Mouse (Mus musculus) neural tube, embryonic 11.5 days (tissue): ENCODE data around the gene Rbfox2. TPM values are rescaled to one million over a fixed set of nuclear protein-coding genes. Genes with fewer than 3 reads are reported as not detected.

Experiments
- ATAC-seq: fragments of 200-750 bp; cut with Nextera tagmentation; 2 replicates; pipeline ENCODE4 v1.8.0; 2017; ENCODE audit warnings: moderate number of reproducible peaks, mild to moderate bottlenecking, moderate TSS enrichment, moderate library complexity; ENCODE audit not compliant: insufficient read depth, low FRiP score, low TSS enrichment
- DNase-seq: peaks from one replicate; pipeline ENCODE4 v3.0.0-alpha.2; 2015; ENCODE audit warnings: low spot score
- H3K27ac ChIP-seq: fragments of 300-500 bp; sonication (generic); 2 replicates; pipeline ENCODE4 v1.5.1; 2014; ENCODE audit warnings: low read depth, mild to moderate bottlenecking, low read length
- H3K27me3 ChIP-seq: fragments of 300-500 bp; sonication (generic); 2 replicates; pipeline ENCODE4 v1.6.1; 2014; ENCODE audit warnings: mild to moderate bottlenecking, low read length, mixed read lengths; ENCODE audit not compliant: control insufficient read depth, insufficient read depth
- H3K36me3 ChIP-seq: fragments of 300-500 bp; sonication (generic); 2 replicates; pipeline ENCODE4 v1.6.1; 2014; ENCODE audit warnings: mild to moderate bottlenecking, low read length, moderate library complexity, mixed read lengths; ENCODE audit not compliant: control insufficient read depth, insufficient read depth
- H3K4me1 ChIP-seq: fragments of 300-500 bp; sonication (generic); 2 replicates; pipeline ENCODE4 v1.6.1; 2014; ENCODE audit warnings: low read length, mixed read lengths; ENCODE audit not compliant: control insufficient read depth, insufficient read depth
- H3K4me2 ChIP-seq: fragments of 300-500 bp; sonication (generic); 2 replicates; pipeline ENCODE4 v1.6.1; 2014; ENCODE audit warnings: low read depth, mild to moderate bottlenecking, moderate library complexity
- H3K4me3 ChIP-seq: fragments of 300-500 bp; sonication (generic); 2 replicates; pipeline ENCODE4 v1.5.1; 2014; ENCODE audit warnings: low read depth, low read length
- H3K9ac ChIP-seq: fragments of 300-500 bp; sonication (generic); 2 replicates; pipeline ENCODE4 v1.6.1; 2014; ENCODE audit warnings: mild to moderate bottlenecking, low read length
- H3K9me3 ChIP-seq: fragments of 300-500 bp; sonication (generic); 2 replicates; pipeline ENCODE4 v1.6.1; 2016; ENCODE audit warnings: low read length; ENCODE audit not compliant: control insufficient read depth
- WGBS: fragments of 180-500 bp; shearing (Covaris S2); extraction: QIAGEN DNeasy Blood & Tissue Kit; methylation state at CpG from one replicate; pipeline ENCODE4 v1.1.7; 2014; 5-methylcytosine and 5-hydroxymethylcytosine counted together
- polyA plus RNA-seq: library from polyadenylated mRNA; unstranded; fragments of >200 nt; fragmentation: Nextera tagmentation; extraction: Ambion mirVana; gene quantifications from 2 replicates; pipeline ENCODE4 v1.2.1, GENCODE M21; 2014

The Rbfox2 gene
- polyA plus RNA-seq, 1 experiment from 2014 or later: 123 TPM

DNA sequence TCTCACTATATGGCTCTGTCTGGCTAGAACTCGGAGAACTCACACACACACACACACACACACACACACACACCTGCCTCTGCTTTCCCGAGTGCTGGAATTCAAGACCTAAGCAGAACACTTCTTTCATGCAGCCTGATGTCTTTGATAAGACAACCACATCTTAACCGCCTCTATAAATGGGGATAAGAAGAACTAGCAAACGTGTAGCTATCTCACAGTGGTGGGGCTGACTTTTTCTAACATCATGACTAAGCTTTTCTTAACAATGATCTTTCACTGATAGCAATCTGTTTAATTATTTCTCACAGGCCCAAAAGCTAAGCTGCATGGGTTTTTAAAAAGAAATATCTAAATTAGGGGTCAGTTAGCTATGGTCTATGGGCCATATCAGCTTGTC is 86.0 kb downstream of the Rbfox2 start:
- Histone ChIP-seq H3K4me3 (no peak overlapping the region), H3K27ac (no peak overlapping the region), H3K4me1 (peaks cover 5% of the 10 kb centered on the region; the same call in 1 of the 2 replicates), H3K27me3 (no peaks in the 10 kb centered on the region), H3K36me3 (no peaks in the 10 kb centered on the region), H3K9me3 (no peaks in the 10 kb centered on the region), H3K9ac (no peak overlapping the region), H3K4me2 (no peak overlapping the region)
- 84% methylated on average over 4 of the region's 4 CpGs for WGBS
- no peak for DNase-seq
- no peak for ATAC-seq

GRCm38 (mm10) chr15:77220137-77220536 is 86.7 kb downstream of the Rbfox2 start:
- peaks cover 12% of the 10 kb centered on the region for H3K4me1 ChIP-seq
- no peaks in the 10 kb centered on the region for H3K36me3 ChIP-seq
- no peak for ATAC-seq
- no peak overlapping the region for H3K9ac ChIP-seq
- no peak overlapping the region for H3K27ac ChIP-seq
- H3K9me3 ChIP-seq: no peaks in the 10 kb centered on the region
- DNase-seq: no peak
- H3K27me3 ChIP-seq: no peaks in the 10 kb centered on the region
- no peak overlapping the region for H3K4me3 ChIP-seq
- H3K4me2 ChIP-seq: no peak overlapping the region

DNA sequence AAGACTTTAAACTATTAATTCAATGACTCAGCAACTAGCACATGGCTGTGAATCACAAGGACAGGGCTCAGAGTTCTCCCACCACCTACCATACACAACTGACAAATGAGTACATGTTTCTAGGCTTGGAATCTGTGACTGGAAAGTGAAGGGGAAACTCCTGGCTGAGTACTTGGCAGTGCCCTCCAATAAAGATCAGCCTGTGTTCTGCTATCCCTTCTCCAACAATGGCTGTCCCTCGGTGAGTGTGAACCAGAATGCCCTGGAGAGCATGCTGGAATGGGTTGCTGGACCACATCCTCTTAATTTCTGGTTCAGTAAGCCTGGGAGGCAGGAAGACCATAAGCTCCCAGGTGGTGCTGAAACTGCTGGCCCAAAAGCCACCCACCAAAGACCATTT is 87.2 kb downstream of the Rbfox2 start:
- WGBS: 59% methylated on average over 1 of the region's 1 CpGs
- no peak for DNase-seq
- Histone ChIP-seq H3K4me2 (no peak overlapping the region), H3K27me3 (no peaks in the 10 kb centered on the region), H3K27ac (no peak overlapping the region), H3K4me3 (no peak overlapping the region), H3K9ac (no peak overlapping the region), H3K4me1 (peaks cover 13% of the 10 kb centered on the region), H3K9me3 (no peaks in the 10 kb centered on the region), H3K36me3 (no peaks in the 10 kb centered on the region)
- no peak for ATAC-seq

- no peak overlapping the region for H3K4me2 ChIP-seq
- H3K27me3 ChIP-seq: no peaks in the 10 kb centered on the region
- 93% methylated on average over 3 of the region's 3 CpGs for WGBS
- H3K36me3 ChIP-seq: no peaks in the 10 kb centered on the region
- no peak overlapping the region for H3K9ac ChIP-seq
- H3K27ac ChIP-seq: no peak overlapping the region
- peaks cover 22% of the 10 kb centered on the region for H3K4me1 ChIP-seq
- no peak overlapping the region for H3K4me3 ChIP-seq
- no peaks in the 10 kb centered on the region for H3K9me3 ChIP-seq
- DNase-seq (no peak), ATAC-seq (no peak)
Observed at GRCm38 (mm10) chr15:77218007-77218406, 88.8 kb downstream of the Rbfox2 start.

DNA sequence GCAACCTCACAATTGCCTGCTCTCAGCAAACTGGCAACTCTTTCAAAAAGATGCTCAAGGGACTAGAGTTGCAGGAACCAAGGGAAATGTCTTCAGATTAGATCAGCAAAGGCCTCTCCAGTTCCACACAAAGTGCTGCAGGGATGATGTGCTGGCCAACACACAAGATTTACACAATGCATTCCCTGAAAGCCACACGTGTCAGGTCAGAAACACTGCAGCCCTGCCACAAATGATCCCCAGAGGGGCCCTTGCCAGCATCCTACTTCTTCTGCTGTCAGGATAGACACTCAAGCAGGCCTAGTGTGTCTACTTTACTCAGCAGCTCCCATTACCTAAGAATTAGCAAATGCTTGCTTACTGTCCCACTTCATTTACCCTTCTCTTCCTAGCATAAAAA is 89.3 kb downstream of the Rbfox2 start:
- Histone ChIP-seq H3K36me3 (no peaks in the 10 kb centered on the region), H3K9me3 (no peaks in the 10 kb centered on the region), H3K27ac (no peak overlapping the region), H3K4me2 (no peak overlapping the region), H3K4me3 (no peak overlapping the region), H3K4me1 (peaks cover 22% of the 10 kb centered on the region), H3K27me3 (no peaks in the 10 kb centered on the region), H3K9ac (no peak overlapping the region)
- DNase-seq (no peak), ATAC-seq (no peak)
- WGBS: 59% methylated on average over 1 of the region's 1 CpGs

DNA sequence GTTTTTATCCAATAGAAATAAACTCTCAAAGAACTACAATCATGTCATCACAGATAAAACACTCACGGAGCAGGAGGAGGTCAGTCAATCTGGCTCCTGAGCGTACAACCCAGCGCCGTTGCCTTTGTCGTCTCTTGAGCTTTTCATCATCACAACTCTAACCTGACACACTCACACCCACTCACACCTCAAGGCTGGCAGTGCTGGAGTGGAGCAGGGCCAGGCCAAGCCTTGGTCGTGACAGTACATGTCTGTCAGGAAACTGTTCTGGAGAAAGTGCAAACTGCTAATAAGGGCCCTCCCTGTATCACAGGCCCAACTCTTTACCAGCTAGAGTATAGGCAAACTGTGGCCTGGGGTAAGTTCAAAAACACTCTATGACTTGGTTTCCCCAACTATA is 90.1 kb downstream of the Rbfox2 start:
- no peak overlapping the region for H3K4me3 ChIP-seq
- H3K36me3 ChIP-seq: no peaks in the 10 kb centered on the region
- H3K4me1 ChIP-seq: peaks cover 22% of the 10 kb centered on the region
- no peak overlapping the region for H3K4me2 ChIP-seq
- no peak overlapping the region for H3K27ac ChIP-seq
- H3K27me3 ChIP-seq: no peaks in the 10 kb centered on the region
- no peak overlapping the region for H3K9ac ChIP-seq
- WGBS: 88% methylated on average over 6 of the region's 6 CpGs
- no peaks in the 10 kb centered on the region for H3K9me3 ChIP-seq
- no peak for ATAC-seq
- no peak for DNase-seq

- peaks cover 22% of the 10 kb centered on the region for H3K4me1 ChIP-seq
- H3K9ac ChIP-seq: no peak overlapping the region; the same call in 1 of the 2 replicates
- 22% methylated on average over 5 of the region's 5 CpGs for WGBS
- H3K27me3 ChIP-seq: no peaks in the 10 kb centered on the region
- no peak overlapping the region for H3K27ac ChIP-seq
- H3K9me3 ChIP-seq: no peaks in the 10 kb centered on the region
- H3K4me2 ChIP-seq: peak overlapping the region; percentile 14; the same call in 1 of the 2 replicates
- DNase-seq (peak; percentile 21), ATAC-seq (no peak)
- no peaks in the 10 kb centered on the region for H3K36me3 ChIP-seq
- H3K4me3 ChIP-seq: no peak overlapping the region
Observed at GRCm38 (mm10) chr15:77215178-77215800, 91.5 kb downstream of the Rbfox2 start.

DNA sequence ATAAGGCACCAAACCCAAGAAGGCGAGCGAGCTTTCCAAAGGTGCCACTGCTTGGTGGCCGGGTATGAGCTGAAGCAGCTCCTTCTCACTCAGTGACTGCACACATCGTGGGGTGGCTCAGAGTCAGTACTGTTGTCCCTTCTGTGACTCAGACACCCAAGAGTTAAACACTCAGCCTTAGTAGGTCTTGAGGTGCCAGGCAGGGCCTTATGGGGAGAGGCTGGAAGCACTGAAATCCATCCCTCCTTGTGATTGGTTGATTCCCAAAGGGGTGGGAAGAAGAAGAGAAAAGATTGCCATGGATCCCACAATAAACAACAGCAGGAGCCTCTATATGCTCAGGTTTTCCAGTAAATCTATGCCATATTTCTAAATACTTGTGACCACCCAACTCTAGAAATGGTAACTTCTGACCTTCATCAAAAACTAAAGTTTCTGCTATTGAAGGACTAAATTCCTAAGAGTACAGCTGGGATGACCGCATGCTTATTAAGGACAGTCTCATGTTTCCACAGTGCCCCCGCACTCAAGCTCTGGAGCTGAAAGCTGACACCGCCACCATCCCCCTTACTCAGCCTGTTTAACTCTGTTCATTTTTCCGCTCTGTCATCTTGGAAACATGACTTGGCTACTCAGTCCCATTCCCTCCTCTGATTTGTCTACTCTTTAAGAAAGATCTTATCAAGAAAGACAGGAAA is 92.2 kb downstream of the Rbfox2 start:
- ATAC-seq: no peak
- 40% methylated on average over 8 of the region's 8 CpGs for WGBS
- no peak overlapping the region for H3K4me3 ChIP-seq

GRCm38 (mm10) chr15:77213829-77214228 is 93.0 kb downstream of the Rbfox2 start:
- Histone ChIP-seq H3K4me1 (peaks cover 22% of the 10 kb centered on the region), H3K27ac (0 out of 2 replicates have a peak overlapping the region, but pooled peaks have one; percentile 34)

More for the DNA sequence above, 92.2 kb downstream of the Rbfox2 start:
- DNase-seq: peak; percentile 67
- Histone ChIP-seq H3K27me3 (no peaks in the 10 kb centered on the region), H3K9me3 (no peaks in the 10 kb centered on the region), H3K4me2 (no peak overlapping the region), H3K36me3 (no peaks in the 10 kb centered on the region), H3K27ac (0 out of 2 replicates have a peak overlapping the region, but pooled peaks have one; percentile 34), H3K4me1 (peaks cover 22% of the 10 kb centered on the region), H3K9ac (no peak overlapping the region)

More at GRCm38 (mm10) chr15:77213829-77214228, 93.0 kb downstream of the Rbfox2 start:
- H3K36me3 ChIP-seq: no peaks in the 10 kb centered on the region
- DNase-seq (no peak), ATAC-seq (no peak)
- no peaks in the 10 kb centered on the region for H3K9me3 ChIP-seq
- no peak overlapping the region for H3K9ac ChIP-seq
- H3K4me3 ChIP-seq: no peak overlapping the region
- 45% methylated on average over 5 of the region's 5 CpGs for WGBS
- H3K27me3 ChIP-seq: no peaks in the 10 kb centered on the region
- no peak overlapping the region for H3K4me2 ChIP-seq
